Mouse (Mus musculus): ENCODE measurements around the gene Afap1. TPM values are rescaled to one million over a fixed set of nuclear protein-coding genes. Genes with fewer than 3 reads are reported as not detected.

Afap1 gene
- polyA plus RNA-seq, 2 experiments: 19.5 to 20.4 TPM

DNA sequence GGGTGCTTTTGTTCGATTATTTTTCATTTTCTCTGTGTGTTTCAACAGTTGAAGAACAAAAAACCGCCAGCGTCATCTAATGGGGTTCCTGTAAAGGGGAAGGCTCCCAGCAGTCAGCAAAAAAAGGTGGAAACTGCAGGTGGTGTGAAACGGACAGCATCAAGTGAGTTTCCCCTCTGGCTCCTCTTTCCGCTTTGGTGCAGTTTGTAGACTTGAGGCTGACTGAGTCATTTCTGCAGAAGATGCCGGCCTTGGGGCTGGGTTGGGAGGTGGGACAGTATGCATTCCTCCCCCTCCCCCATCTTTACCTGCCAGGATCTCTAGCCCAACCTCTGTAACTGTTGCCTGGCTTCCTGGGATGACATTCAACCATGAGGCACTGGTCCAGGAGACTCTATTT lies 96.4 kb downstream of the Afap1 start:
- Histone ChIP-seq H3K36me3 (ENCODE audit: control insufficient read depth, insufficient read depth, low read length) (peaks cover 89% of the 10 kb centered on the region), H3K9me3 (ENCODE audit: control insufficient read depth, low read length) (no peaks in the 10 kb centered on the region), H3K27me3 (ENCODE audit: control insufficient read depth, insufficient read depth, low read length) (no peaks in the 10 kb centered on the region), H3K4me2 (replicated peaks; ENCODE audit: low read depth, low read length, severe bottlenecking) (no peak overlapping the region), H3K9ac (ENCODE audit: low read depth, low read length, severe bottlenecking) (no peak overlapping the region), H3K4me1 (ENCODE audit: control insufficient read depth, insufficient read depth, low read length) (no peaks in the 10 kb centered on the region), H3K27ac (replicated peaks; ENCODE audit: low read depth, low read length) (no peak overlapping the region), H3K4me3 (replicated peaks; ENCODE audit: low read length) (no peak overlapping the region)
- TF ChIP-seq POLR2A (IDR thresholded peaks at IDR 0.05; ENCODE audit: borderline replicate concordance, extremely low read depth, insufficient read depth, insufficient read length): no peak
- ATAC-seq (ENCODE audit: low FRiP score, low read depth) (no peak), DNase-seq (ENCODE audit: low spot score) (no peak)
- 84% methylated on average over 6 of the region's 6 CpGs for WGBS

GRCm38 (mm10) chr5:35989986-35990735 lies 97.0 kb downstream of the Afap1 start:
- no peak overlapping the region for H3K4me2 ChIP-seq (replicated peaks; ENCODE audit: low read depth, low read length, severe bottlenecking)
- no peak overlapping the region for H3K27ac ChIP-seq (replicated peaks; ENCODE audit: low read depth, low read length)
- no peaks in the 10 kb centered on the region for H3K9me3 ChIP-seq (ENCODE audit: control insufficient read depth, low read length)
- 85% methylated on average over 11 of the region's 11 CpGs for WGBS
- ATAC-seq (ENCODE audit: low FRiP score, low read depth) (no peak), DNase-seq (ENCODE audit: low spot score) (no peak)
- no peaks in the 10 kb centered on the region for H3K27me3 ChIP-seq (ENCODE audit: control insufficient read depth, insufficient read depth, low read length)
- H3K9ac ChIP-seq (ENCODE audit: low read depth, low read length, severe bottlenecking): no peak overlapping the region
- no peak for TF ChIP-seq POLR2A (IDR thresholded peaks at IDR 0.05; ENCODE audit: borderline replicate concordance, extremely low read depth, insufficient read depth, insufficient read length)
- no peaks in the 10 kb centered on the region for H3K4me1 ChIP-seq (ENCODE audit: control insufficient read depth, insufficient read depth, low read length)
- H3K36me3 ChIP-seq (ENCODE audit: control insufficient read depth, insufficient read depth, low read length): peaks cover 86% of the 10 kb centered on the region
- no peak overlapping the region for H3K4me3 ChIP-seq (replicated peaks; ENCODE audit: low read length)

DNA sequence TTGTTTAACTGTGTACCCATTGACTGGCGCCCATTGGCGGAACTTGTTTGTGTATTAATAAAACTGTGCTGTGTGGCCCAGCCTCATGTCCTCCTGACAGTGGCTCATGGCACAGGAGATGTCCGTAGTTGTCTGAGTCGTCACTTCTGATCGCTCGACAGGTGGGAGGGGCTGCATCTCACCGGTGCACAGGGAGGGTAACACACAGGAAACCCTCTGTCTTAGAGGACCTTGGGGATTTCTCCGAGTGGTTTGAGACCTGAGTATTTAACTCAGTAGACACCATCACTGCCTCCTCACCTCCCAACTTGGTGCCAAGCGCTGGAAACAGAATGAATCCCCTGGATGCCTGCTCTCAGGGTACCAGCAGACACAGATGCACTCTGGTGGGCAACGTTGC lies 110.7 kb downstream of the Afap1 start:
- H3K4me2 ChIP-seq (replicated peaks; ENCODE audit: low read depth, low read length, severe bottlenecking): no peak overlapping the region
- no peak overlapping the region for H3K27ac ChIP-seq (replicated peaks; ENCODE audit: low read depth, low read length)
- H3K27me3 ChIP-seq (ENCODE audit: control insufficient read depth, insufficient read depth, low read length): no peaks in the 10 kb centered on the region
- no peaks in the 10 kb centered on the region for H3K4me1 ChIP-seq (ENCODE audit: control insufficient read depth, insufficient read depth, low read length)
- DNase-seq (ENCODE audit: low spot score) (no peak), ATAC-seq (ENCODE audit: low FRiP score, low read depth) (no peak)
- peaks cover 40% of the 10 kb centered on the region for H3K36me3 ChIP-seq (ENCODE audit: control insufficient read depth, insufficient read depth, low read length)
- WGBS: 85% methylated on average over 10 of the region's 10 CpGs
- no peak overlapping the region for H3K4me3 ChIP-seq (replicated peaks; ENCODE audit: low read length)
- no peaks in the 10 kb centered on the region for H3K9me3 ChIP-seq (ENCODE audit: control insufficient read depth, low read length)
- H3K9ac ChIP-seq (ENCODE audit: low read depth, low read length, severe bottlenecking): no peak overlapping the region
- no peak for TF ChIP-seq POLR2A (IDR thresholded peaks at IDR 0.05; ENCODE audit: borderline replicate concordance, extremely low read depth, insufficient read depth, insufficient read length)

DNA sequence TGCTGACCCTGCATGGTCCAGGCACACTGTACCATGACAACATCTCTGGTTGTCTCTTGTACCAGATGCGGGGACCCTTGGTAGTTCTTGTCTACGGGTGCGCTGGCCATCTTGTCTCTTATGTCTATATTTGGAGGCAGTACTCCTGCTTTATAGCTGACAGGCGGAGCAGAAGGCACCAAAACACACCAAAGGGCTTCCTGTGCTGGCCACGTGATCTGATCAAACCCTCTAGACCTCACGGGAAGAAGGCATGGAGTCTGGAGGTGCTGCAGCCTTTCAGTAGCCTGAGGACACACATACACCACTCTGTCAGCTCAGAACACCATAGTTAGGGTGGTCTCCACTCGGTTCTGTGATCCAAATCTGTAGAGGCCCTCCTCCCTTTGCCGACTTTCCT lies 113.0 kb downstream of the Afap1 start:
- Histone ChIP-seq H3K9ac (ENCODE audit: low read depth, low read length, severe bottlenecking) (no peak overlapping the region), H3K27me3 (ENCODE audit: control insufficient read depth, insufficient read depth, low read length) (no peaks in the 10 kb centered on the region), H3K4me3 (replicated peaks; ENCODE audit: low read length) (no peak overlapping the region), H3K4me2 (replicated peaks; ENCODE audit: low read depth, low read length, severe bottlenecking) (no peak overlapping the region), H3K27ac (replicated peaks; ENCODE audit: low read depth, low read length) (no peak overlapping the region), H3K4me1 (ENCODE audit: control insufficient read depth, insufficient read depth, low read length) (no peaks in the 10 kb centered on the region), H3K9me3 (ENCODE audit: control insufficient read depth, low read length) (no peaks in the 10 kb centered on the region), H3K36me3 (ENCODE audit: control insufficient read depth, insufficient read depth, low read length) (peaks cover 17% of the 10 kb centered on the region)
- WGBS: 78% methylated on average over 8 of the region's 8 CpGs
- TF ChIP-seq POLR2A (IDR thresholded peaks at IDR 0.05; ENCODE audit: borderline replicate concordance, extremely low read depth, insufficient read depth, insufficient read length): no peak
- ATAC-seq (ENCODE audit: low FRiP score, low read depth): no peak
- no peak for DNase-seq (ENCODE audit: low spot score)

DNA sequence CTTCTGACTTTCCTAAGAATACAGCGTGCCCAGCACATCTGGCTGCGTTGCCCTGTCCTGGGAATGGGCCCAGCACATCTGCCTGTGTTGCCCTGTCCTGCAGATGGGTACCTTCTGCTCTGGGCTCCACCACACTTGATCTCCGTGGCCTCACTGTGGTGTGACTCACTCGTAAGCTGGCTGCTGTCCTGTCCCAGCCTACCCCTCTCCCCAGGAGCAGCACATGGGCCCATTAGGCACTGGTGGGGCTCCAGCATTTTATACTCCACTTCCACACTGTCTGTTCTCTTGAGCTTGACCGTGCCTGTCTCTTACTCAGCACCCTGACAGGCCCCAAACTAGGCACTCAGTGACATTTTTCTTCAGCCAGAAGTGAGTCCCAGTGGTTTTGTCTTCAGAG lies 113.5 kb downstream of the Afap1 start:
- peaks cover 13% of the 10 kb centered on the region for H3K36me3 ChIP-seq (ENCODE audit: control insufficient read depth, insufficient read depth, low read length)
- H3K4me2 ChIP-seq (replicated peaks; ENCODE audit: low read depth, low read length, severe bottlenecking): no peak overlapping the region
- H3K9ac ChIP-seq (ENCODE audit: low read depth, low read length, severe bottlenecking): no peak overlapping the region
- no peak overlapping the region for H3K27ac ChIP-seq (replicated peaks; ENCODE audit: low read depth, low read length)
- H3K4me1 ChIP-seq (ENCODE audit: control insufficient read depth, insufficient read depth, low read length): no peaks in the 10 kb centered on the region
- H3K4me3 ChIP-seq (replicated peaks; ENCODE audit: low read length): no peak overlapping the region
- ATAC-seq (ENCODE audit: low FRiP score, low read depth) (no peak), DNase-seq (ENCODE audit: low spot score) (no peak)
- no peaks in the 10 kb centered on the region for H3K27me3 ChIP-seq (ENCODE audit: control insufficient read depth, insufficient read depth, low read length)
- WGBS: 69% methylated on average over 5 of the region's 5 CpGs
- no peak for TF ChIP-seq POLR2A (IDR thresholded peaks at IDR 0.05; ENCODE audit: borderline replicate concordance, extremely low read depth, insufficient read depth, insufficient read length)
- no peaks in the 10 kb centered on the region for H3K9me3 ChIP-seq (ENCODE audit: control insufficient read depth, low read length)
